Mouse (Mus musculus) ES-E14 (cell line): ENCODE data around the gene Rps25. TPM values are rescaled to one million over a fixed set of nuclear protein-coding genes. Genes with fewer than 3 reads are reported as not detected.
A peak's percentile ranks its signal among the peaks of the same experiment; 100 is the strongest.

ENCODE experiments used
- DNase-seq: peaks from one replicate; pipeline ENCODE4 v3.0.0-alpha.2; 2013; ENCODE audit warnings: low read depth, low spot score
- H3K27ac ChIP-seq: 2 replicates; pipeline ENCODE4 v1.5.1; 2012; ENCODE audit warnings: low read depth, mild to moderate bottlenecking, low read length, moderate library complexity, mixed read lengths; ENCODE audit not compliant: poor library complexity, insufficient read depth, severe bottlenecking
- H3K36me3 ChIP-seq: 2 replicates; pipeline ENCODE4 v1.6.1; 2012; ENCODE audit warnings: mild to moderate bottlenecking, low read length, moderate library complexity, mixed read lengths; ENCODE audit not compliant: control insufficient read depth, poor library complexity, insufficient read depth, severe bottlenecking
- H3K4me1 ChIP-seq, 2 experiments: fragments of 150-350 bp in 1 of 2; sonication (generic) in 1 of 2; 2 replicates each; pipeline ENCODE4 v1.6.1; 2012; ENCODE audit warnings: low read length in 2 of 2, mild to moderate bottlenecking in 1 of 2, mixed read lengths in 1 of 2; ENCODE audit not compliant: control insufficient read depth in 2 of 2, insufficient read depth in 2 of 2, poor library complexity in 1 of 2
- H3K4me3 ChIP-seq, 2 experiments: fragments of 150-350 bp in 1 of 2; sonication (generic) in 1 of 2; 2 replicates each; pipeline ENCODE4 v1.5.1; 2012; ENCODE audit warnings: low read length in 2 of 2, low read depth in 1 of 2, mild to moderate bottlenecking in 1 of 2, mixed read lengths in 1 of 2; ENCODE audit not compliant: insufficient read depth in 1 of 2, poor library complexity in 1 of 2, severe bottlenecking in 1 of 2
- H3K9ac ChIP-seq: 2 replicates; pipeline ENCODE4 v1.6.1; 2012; ENCODE audit warnings: low read depth, mild to moderate bottlenecking, low read length, mixed read lengths; ENCODE audit not compliant: poor library complexity, insufficient read depth, severe bottlenecking
- H3K9me3 ChIP-seq: fragments of 150-350 bp; sonication (generic); 2 replicates; pipeline ENCODE4 v1.6.1; 2012; ENCODE audit warnings: low read depth, mild to moderate bottlenecking, low read length; ENCODE audit not compliant: control insufficient read depth, insufficient read depth
- CHD2 ChIP-seq: IDR thresholded peaks from 2 replicates; pipeline ENCODE4 v1.6.1; 2014; ENCODE audit warnings: mild to moderate bottlenecking, low read depth, low read length, inconsistent platforms
- HCFC1 ChIP-seq: IDR thresholded peaks from 2 replicates; pipeline ENCODE4 v1.6.1; 2012; ENCODE audit warnings: low read length, inconsistent platforms, borderline replicate concordance; ENCODE audit not compliant: insufficient read depth
- MAFK ChIP-seq: IDR thresholded peaks from 2 replicates; pipeline ENCODE4 v1.6.1; 2014; ENCODE audit warnings: mild to moderate bottlenecking, low read depth, low read length, inconsistent platforms; ENCODE audit not compliant: insufficient read depth
- ZC3H11A ChIP-seq: IDR thresholded peaks from 2 replicates; pipeline ENCODE4 v1.6.1; 2012; ENCODE audit warnings: low read depth, mild to moderate bottlenecking, inconsistent platforms, low read length, borderline replicate concordance
- ZNF384 ChIP-seq: IDR thresholded peaks from 2 replicates; pipeline ENCODE4 v1.6.1; 2012; ENCODE audit warnings: low read depth, low read length, inconsistent platforms
- in situ Hi-C, 2 experiments: fragments of 600-800 bp; cut with MboI; formaldehyde crosslinking; loops; one replicate each; pipeline ENCODE4 v1.15.1; 2025; ENCODE audit warnings: low sequenced_read_pairs in 2 of 2, inconsistent platforms in 1 of 2; ENCODE audit not compliant: unreplicated experiment in 2 of 2
- total RNA-seq: library from RNA; depleted of rRNA; stranded (reverse); fragments of 300-350 nt; gene quantifications from 2 replicates; pipeline ENCODE4 v1.2.3, GENCODE M21; 2012; rRNA removed

Rps25 gene
- total RNA-seq, 1 experiment, result 2,115 TPM

DNA sequence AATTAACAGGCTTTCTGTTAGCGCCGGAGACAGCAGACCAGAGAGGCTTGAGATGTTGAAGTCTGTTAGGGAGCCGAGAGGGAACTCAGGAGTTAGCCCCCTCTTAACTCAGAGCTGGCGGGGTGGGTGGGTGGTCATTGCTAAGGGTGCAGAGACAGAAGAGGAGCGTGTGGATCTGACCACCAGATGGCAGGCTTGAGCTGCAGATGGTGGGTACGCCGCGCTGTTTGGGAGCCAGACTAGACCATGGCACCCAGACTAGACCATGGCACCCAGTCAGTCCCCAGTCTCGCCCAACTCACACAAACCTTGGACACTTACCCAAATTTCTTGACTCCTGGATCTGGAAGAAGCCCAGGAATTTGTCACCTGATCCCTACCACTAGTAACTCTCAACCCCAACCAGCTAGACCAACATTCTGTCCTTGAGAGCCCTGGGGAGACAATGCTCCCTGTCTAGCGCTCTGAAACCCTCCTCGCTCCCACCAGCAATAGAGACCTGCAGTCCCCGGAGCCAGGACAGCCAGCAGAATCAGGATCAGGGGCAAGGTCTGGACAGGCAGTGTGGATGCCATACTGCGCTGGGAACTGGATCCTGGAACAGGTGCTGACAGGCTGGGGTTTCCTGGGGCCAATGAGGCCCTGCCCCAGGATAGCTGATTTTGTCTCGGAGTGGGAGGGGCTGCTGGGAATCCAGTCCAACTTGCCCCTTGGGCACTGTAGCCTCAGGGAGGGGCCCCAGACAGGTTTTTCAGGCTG, 47.4 kb downstream of the Rps25 start:
- in situ Hi-C loops, result loop anchor here in 1 of 2 experiments (5.0 to 10.0 kb wide), 2 partner anchors 48 to 200 kb away; no protein-coding TSS in a partner anchor
- H3K27ac ChIP-seq, result no peak overlapping the region
- H3K9me3 ChIP-seq, result no peaks in the 10 kb centered on the region
- DNase-seq, result peak; percentile 91
- H3K36me3 ChIP-seq, result no peaks in the 10 kb centered on the region
- peak overlapping the region; percentile 41; the same call in 1 of the 2 replicates for H3K9ac ChIP-seq
- peak overlapping the region; percentile 8 to 58; a peak in 3 of 4 replicates for H3K4me3 ChIP-seq
- TF ChIP-seq ZC3H11A (peak; percentile 85; the same call in 1 of the 2 replicates), CHD2 (no peak), HCFC1 (no peak)
- H3K4me1 ChIP-seq, result no peaks in the 10 kb centered on the region

DNA sequence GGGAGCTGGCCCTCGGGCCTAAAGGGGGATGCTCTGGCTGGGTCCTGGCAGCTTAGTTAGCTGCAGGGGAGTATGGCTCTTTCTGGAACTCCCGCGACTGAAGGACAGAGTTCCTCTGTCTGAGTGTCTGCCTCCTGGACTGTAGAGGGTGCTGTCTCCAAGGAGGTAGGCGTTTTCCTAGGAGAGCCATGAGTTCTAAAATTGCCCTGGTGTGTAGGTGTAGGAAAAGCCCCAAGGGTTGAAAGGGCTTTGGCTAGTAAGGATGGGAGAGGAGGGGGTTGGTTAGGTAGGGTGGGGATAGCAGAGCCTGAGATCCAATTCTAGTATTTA, 47.9 kb downstream of the Rps25 start, which contains the start of gene Upk2:
Gene Upk2 (minus strand): TSS at position 86 of the 330 bp plus-strand sequence.
- Histone ChIP-seq H3K9me3 (no peaks in the 10 kb centered on the region), H3K4me3 (peak within 1 kb of the TSS; percentile 8 to 58; a peak in 3 of 4 replicates), H3K4me1 (no peaks in the 10 kb centered on the region), H3K27ac (no peak within 1 kb of the TSS), H3K36me3 (no peaks in the 10 kb centered on the region), H3K9ac (peak within 1 kb of the TSS; percentile 41; the same call in 1 of the 2 replicates)
- in situ Hi-C loops, result loop anchor here in 1 of 2 experiments (5.0 to 10.0 kb wide), 2 partner anchors 47 to 200 kb away; no protein-coding TSS in a partner anchor
- TF ChIP-seq HCFC1 (no peak), ZNF384 (no peak), MAFK (no peak), ZC3H11A (no peak), CHD2 (no peak)
- peak; percentile 47 for DNase-seq

DNA sequence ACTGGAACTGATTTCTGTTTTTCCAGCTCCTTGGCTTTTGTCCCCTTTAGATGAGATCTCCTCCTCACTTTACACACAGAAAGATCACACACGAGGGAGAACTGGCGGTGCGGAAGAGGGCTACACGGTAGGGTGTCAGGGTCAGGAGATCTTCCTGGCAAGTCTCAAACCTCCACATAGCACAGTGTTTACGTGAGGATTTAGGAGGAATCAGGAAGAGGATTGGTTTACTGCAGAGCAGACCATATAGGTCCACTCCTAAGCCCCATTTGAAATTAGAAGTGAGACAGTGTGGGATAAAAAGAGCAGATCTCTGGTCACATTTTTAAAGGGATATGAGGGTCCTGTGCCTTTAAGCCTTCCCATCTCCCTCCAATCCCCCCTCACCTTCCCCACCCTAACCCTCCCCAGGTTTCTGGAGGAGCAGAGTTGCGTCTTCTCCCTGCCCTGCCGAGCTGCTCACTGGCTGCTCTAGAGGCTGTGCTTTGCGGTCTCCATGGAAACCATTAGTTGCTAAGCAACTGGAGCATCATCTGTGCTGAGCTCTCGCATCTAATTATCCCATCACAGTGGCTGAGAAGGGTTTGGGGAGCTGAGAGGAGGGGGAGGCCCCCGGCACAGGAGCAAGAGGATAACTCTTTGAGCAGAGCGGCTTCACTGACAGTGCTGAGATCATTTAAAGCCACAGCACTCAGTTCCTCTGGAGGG, 50.2 kb downstream of the Rps25 start:
- Histone ChIP-seq H3K9me3 (no peaks in the 10 kb centered on the region), H3K36me3 (no peaks in the 10 kb centered on the region), H3K9ac (no peak overlapping the region), H3K4me3 (no peak overlapping the region), H3K27ac (no peak overlapping the region), H3K4me1 (no peaks in the 10 kb centered on the region)
- TF ChIP-seq CHD2, result no peak
- in situ Hi-C loops, result loop anchor here in 1 of 2 experiments (10.0 kb wide), 1 partner anchor 198 kb away; no protein-coding TSS in a partner anchor
- DNase-seq, result no peak

Other genes with a start within 250 kb of the Rps25 start
- gene Cbl, start 173.1 kb upstream of the Rps25 start, total RNA-seq, result 17.3 and 20.0 TPM in 2 replicates
- gene Ccdc153, start 166.5 kb upstream of the Rps25 start, total RNA-seq, result not detected in 2 replicates
- gene Pdzd3, start 155.7 kb upstream of the Rps25 start, total RNA-seq, result 0.32 and 1.1 TPM in 2 replicates
- gene Nlrx1, start 138.5 kb upstream of the Rps25 start, total RNA-seq, result 0.63 and 1.1 TPM in 2 replicates
- gene Abcg4, start 118.5 kb upstream of the Rps25 start, total RNA-seq, result 0.45 and 0.53 TPM in 2 replicates
- gene Hinfp, start 101.5 kb upstream of the Rps25 start, total RNA-seq, result 29.1 and 38.3 TPM in 2 replicates
- 9.0 and 13.9 TPM in 2 replicates for gene C2cd2l, start 86.9 kb upstream of the Rps25 start, total RNA-seq
- gene Dpagt1, start 81.1 kb upstream of the Rps25 start, total RNA-seq, result 16.3 and 17.9 TPM in 2 replicates
- gene H2afx, start 72.4 kb upstream of the Rps25 start, total RNA-seq, result 967 and 1,137 TPM in 2 replicates
- gene Hmbs, start 62.9 kb upstream of the Rps25 start, total RNA-seq, result 69.9 and 71.3 TPM in 2 replicates
- gene Vps11, start 45.5 kb upstream of the Rps25 start, total RNA-seq, result 35.0 and 35.8 TPM in 2 replicates
- gene Hyou1, start 27.6 kb upstream of the Rps25 start, total RNA-seq, result 246 and 320 TPM in 2 replicates
- 9.8 and 10.0 TPM in 2 replicates for gene Slc37a4, start 10.3 kb upstream of the Rps25 start, total RNA-seq
- gene Trappc4, start 461 bp downstream of the Rps25 start, total RNA-seq, result 88.2 and 95.1 TPM in 2 replicates
- 38.3 and 57.0 TPM in 2 replicates for gene Ccdc84, start 11.4 kb downstream of the Rps25 start, total RNA-seq
- gene Foxr1, start 34.0 kb downstream of the Rps25 start, total RNA-seq, result 0.79 and 1.9 TPM in 2 replicates
- 0.31 and 1.1 TPM in 2 replicates for gene Upk2, start 47.8 kb downstream of the Rps25 start, total RNA-seq
- 4.9 and 6.7 TPM in 2 replicates for gene Bcl9l, start 75.7 kb downstream of the Rps25 start, total RNA-seq
- 0.21 and 0.31 TPM in 2 replicates for gene Cxcr5, start 154.7 kb downstream of the Rps25 start, total RNA-seq
- 34.9 and 52.7 TPM in 2 replicates for gene Ddx6, start 197.8 kb downstream of the Rps25 start, total RNA-seq